Mouse (Mus musculus) liver, postnatal 0 days (tissue): ENCODE data around the gene Uri1.

Source experiments
- CTCF ChIP-seq: sonication (generic); IDR thresholded peaks from 2 replicates; pipeline ENCODE4 v1.5.1; 2016; ENCODE audit warnings: antibody characterized with exemption, low read depth
- EP300 ChIP-seq: IDR thresholded peaks from 2 replicates; pipeline ENCODE4 v1.6.1; 2016; ENCODE audit warnings: antibody characterized with exemption, low read depth, mild to moderate bottlenecking

DNA sequence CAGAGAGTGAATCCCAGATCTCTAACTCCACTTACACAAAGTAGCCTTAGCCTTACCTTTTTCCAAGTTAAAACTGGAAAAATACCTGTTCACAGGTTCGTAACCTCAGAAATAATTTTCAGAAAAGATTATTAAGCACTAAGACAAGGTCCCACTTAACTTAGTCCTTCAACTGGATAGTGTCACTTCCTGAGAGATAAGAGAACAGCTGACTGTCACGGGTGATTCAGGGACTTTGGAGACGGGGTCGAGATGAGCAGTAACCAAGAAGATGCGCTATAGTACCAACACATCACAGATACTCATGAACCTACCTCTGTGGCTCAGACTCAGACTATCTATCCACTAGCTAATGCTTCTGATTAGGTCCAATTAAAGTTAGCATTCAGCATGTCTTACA, 38.5 kb downstream of the Uri1 start:
- TF ChIP-seq CTCF: no peak
- TF ChIP-seq EP300: no peak
